Mouse (Mus musculus): ENCODE results near the gene Nol9.

DNA sequence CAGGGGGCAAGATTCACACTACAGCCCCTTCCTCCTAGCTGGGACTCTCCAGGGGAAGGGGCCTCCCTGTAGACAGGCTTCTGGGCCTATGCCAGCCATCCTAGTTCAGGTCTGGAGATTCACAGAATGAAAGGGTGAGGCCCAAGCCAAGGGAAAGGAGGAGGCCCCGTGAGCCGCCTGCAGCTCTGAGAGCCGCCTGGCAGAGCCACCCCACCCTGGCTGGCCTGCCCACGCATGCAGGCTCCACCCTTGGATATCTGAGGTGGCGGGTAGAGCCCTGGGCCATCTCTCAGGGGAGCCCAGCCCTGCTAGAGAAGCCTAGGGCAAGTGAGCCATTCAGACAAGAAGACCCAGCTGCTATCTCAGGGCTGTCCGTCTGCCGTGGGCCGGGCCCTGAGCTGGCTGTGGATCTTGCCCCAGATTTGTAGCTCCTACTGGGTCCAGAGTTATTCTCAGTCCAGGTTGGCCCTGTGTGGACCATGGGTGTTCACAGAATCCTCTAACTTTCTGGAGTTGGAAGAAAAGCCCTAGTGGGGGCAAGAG, 53.7 kb downstream of the Nol9 start:
- TF ChIP-seq CTCF (conservative IDR thresholded peaks at IDR 0.05; ENCODE audit: insufficient read depth, insufficient read length, low read depth, low read length) (no peak), POLR2A (IDR thresholded peaks at IDR 0.05; ENCODE audit: low read depth, low read length) (no peak)
